ENCODE assay signal across 8 mouse cellular contexts in genomic region chr19:58295986-58296841, GRCm38 (mm10).
DNase-seq lines count a peak whose midpoint lies in the region; ATAC-seq lines count a peak whose summit lies in the region.

No protein-coding gene starts in this region.

- peaks cover 14% of the 10 kb centered on the region for H3K4me1 ChIP-seq in midbrain, embryonic 15.5 days
- 0 out of 2 replicates have a peak, but pooled peaks cover 4% of the 10 kb centered on the region for H3K4me1 ChIP-seq in liver, embryonic 12.5 days

- 74% methylated on average over 14 of the region's 14 CpGs for WGBS in midbrain, embryonic 15.5 days
- 61% methylated on average over 14 of the region's 14 CpGs for WGBS in liver, embryonic 12.5 days (ENCODE audit: insufficient replicate concordance)

- peak; percentile 28 for DNase-seq in layer of hippocampus, adult 11-12 months (ENCODE audit: low spot score)
- no peak for DNase-seq in layer of hippocampus, adult 9-10 months (ENCODE audit: low spot score)
- peak; percentile 93 to 95 for DNase-seq in cerebellum, postnatal 14 days
- peak; percentile 36 to 62 for DNase-seq in heart, postnatal 14 days
- DNase-seq in thymus, postnatal 0 days (ENCODE audit: low spot score): no peak
- no peak for DNase-seq in kidney, adult 11 months

- H3K9ac ChIP-seq in midbrain, embryonic 15.5 days: no peak overlapping the region
- no peak overlapping the region for H3K9ac ChIP-seq in liver, embryonic 12.5 days

- H3K36me3 ChIP-seq in midbrain, embryonic 15.5 days (replicated peaks): no peaks in the 10 kb centered on the region
- H3K36me3 ChIP-seq in liver, embryonic 12.5 days: no peaks in the 10 kb centered on the region

- no peak overlapping the region for H3K4me2 ChIP-seq in midbrain, embryonic 15.5 days
- no peak overlapping the region for H3K4me2 ChIP-seq in liver, embryonic 12.5 days

- ATAC-seq in midbrain, embryonic 15.5 days (replicated peaks): peak; percentile 66
- ATAC-seq in liver, embryonic 12.5 days: no peak

- no peaks in the 10 kb centered on the region for H3K9me3 ChIP-seq in midbrain, embryonic 15.5 days
- H3K9me3 ChIP-seq in liver, embryonic 12.5 days (replicated peaks): no peaks in the 10 kb centered on the region

- intact Hi-C loops in heart, postnatal 14 days (cut with DNase I): no loop called here

- H3K4me3 ChIP-seq in midbrain, embryonic 15.5 days: no peak overlapping the region
- no peak overlapping the region for H3K4me3 ChIP-seq in liver, embryonic 12.5 days

- H3K27ac ChIP-seq in midbrain, embryonic 15.5 days: peak overlapping the region; percentile 55
- no peak overlapping the region for H3K27ac ChIP-seq in liver, embryonic 12.5 days

- H3K27me3 ChIP-seq in midbrain, embryonic 15.5 days (replicated peaks): no peaks in the 10 kb centered on the region
- no peaks in the 10 kb centered on the region; the same call in 1 of the 2 replicates for H3K27me3 ChIP-seq in liver, embryonic 12.5 days (replicated peaks)

Comparison
In these comparisons a context has a peak if more than half of its experiments do, and no peak if none do; other contexts are left out.
1. DNase-seq: peak in layer of hippocampus, adult 11-12 months (single experiment), cerebellum, postnatal 14 days (2 of 2) and heart, postnatal 14 days (2 of 2); none in layer of hippocampus, adult 9-10 months (single experiment), thymus, postnatal 0 days (single experiment) and kidney, adult 11 months (single experiment).